10 mouse cellular contexts compared by ENCODE assay signal in the genomic region with DNA sequence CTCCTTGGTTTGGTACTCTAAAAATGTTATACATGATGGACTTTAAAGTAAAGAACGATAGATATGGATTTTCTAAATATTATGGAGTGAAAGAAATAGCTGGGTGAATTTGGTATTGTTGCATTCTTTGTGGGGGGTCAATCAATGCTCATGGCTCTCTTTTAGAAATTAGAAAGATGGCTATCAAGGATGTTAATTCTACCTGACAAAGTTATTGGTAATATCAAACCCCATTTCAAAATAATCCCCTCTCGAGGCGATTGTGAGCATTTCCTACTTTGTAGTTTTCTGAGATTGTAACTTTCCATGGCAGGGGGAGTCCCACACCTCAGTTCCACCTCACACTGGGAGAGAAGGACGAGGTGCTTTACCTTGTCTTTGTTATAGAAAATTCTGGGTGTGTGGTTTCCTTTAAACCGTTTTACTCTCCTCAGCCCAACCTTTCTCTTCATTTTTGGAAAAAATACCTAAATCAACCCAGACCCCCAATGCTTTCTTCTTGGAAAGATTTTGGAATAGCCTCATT.
DNase-seq lines count a peak whose midpoint lies in the region; ATAC-seq and TF ChIP-seq lines count a peak whose summit lies in the region.
"Had no signal": no experiment of that assay in that cellular context is flagged by ENCODE, and none has a peak within 500 bp of the region (broad histone marks: within the 10 kb centered on the region; RNA-seq: fewer than 3 reads in every experiment).

No protein-coding gene starts in this region.

- H3K9ac ChIP-seq in liver, embryonic 11.5 days (ENCODE audit: low read depth, low read length) = peak overlapping the region; percentile 56
- no peak overlapping the region for H3K9ac ChIP-seq in liver, postnatal 0 days (replicated peaks)
- peak overlapping the region; percentile 65 for H3K9ac ChIP-seq in intestine, embryonic 16.5 days (ENCODE audit: low read depth, low read length)

- no peak for TF ChIP-seq EP300 in liver, postnatal 0 days (IDR thresholded peaks at IDR 0.05; ENCODE audit: low read depth)

- no peak for TF ChIP-seq POLR2A in olfactory bulb, adult 2 months (IDR thresholded peaks at IDR 0.05; ENCODE audit: insufficient read depth, low read depth, low read length)

- TF ChIP-seq CTCF in liver, postnatal 0 days (IDR thresholded peaks at IDR 0.05; ENCODE audit: low read depth) = no peak
- no peak for TF ChIP-seq CTCF in olfactory bulb, adult 2 months (IDR thresholded peaks at IDR 0.05; ENCODE audit: insufficient read depth, low read depth, low read length)

- WGBS in liver, embryonic 11.5 days = 43% methylated on average over 5 of the region's 5 CpGs
- WGBS in liver, postnatal 0 days (ENCODE audit: insufficient replicate concordance) = 63% methylated on average over 5 of the region's 5 CpGs
- WGBS in forebrain, embryonic 10.5 days = 54% methylated on average over 5 of the region's 5 CpGs
- 37% methylated on average over 5 of the region's 5 CpGs for WGBS in intestine, embryonic 16.5 days
- 28% methylated on average over 5 of the region's 5 CpGs for WGBS in olfactory bulb, adult 2 months

- H3K27me3 ChIP-seq in liver, embryonic 11.5 days (replicated peaks; ENCODE audit: control insufficient read depth, insufficient read depth, low read length) = peaks cover 3% of the 10 kb centered on the region; the same call in 1 of the 2 replicates
- H3K27me3 ChIP-seq in liver, postnatal 0 days (ENCODE audit: insufficient read depth, low read length) = peaks cover 24% of the 10 kb centered on the region; the same call in 1 of the 2 replicates
- H3K27me3 ChIP-seq in forebrain, embryonic 10.5 days (ENCODE audit: poor library complexity, severe bottlenecking) = no peaks in the 10 kb centered on the region
- H3K27me3 ChIP-seq in intestine, embryonic 16.5 days (replicated peaks; ENCODE audit: control insufficient read depth, insufficient read depth, low read length) = no peaks in the 10 kb centered on the region

- no peaks in the 10 kb centered on the region for H3K9me3 ChIP-seq in liver, embryonic 11.5 days (ENCODE audit: control insufficient read depth, low read length)
- no peaks in the 10 kb centered on the region for H3K9me3 ChIP-seq in liver, postnatal 0 days (ENCODE audit: low read length)
- H3K9me3 ChIP-seq in forebrain, embryonic 10.5 days = no peaks in the 10 kb centered on the region
- no peaks in the 10 kb centered on the region for H3K9me3 ChIP-seq in intestine, embryonic 16.5 days (ENCODE audit: control insufficient read depth, low read length)
- H3K9me3 ChIP-seq: megakaryocyte, embryonic 14.5 days had no signal

- peak overlapping the region; percentile 54 for H3K4me2 ChIP-seq in liver, embryonic 11.5 days
- no peak overlapping the region for H3K4me2 ChIP-seq in liver, postnatal 0 days (ENCODE audit: low read depth, low read length)
- peak overlapping the region; percentile 51 for H3K4me2 ChIP-seq in intestine, embryonic 16.5 days (ENCODE audit: low read depth, low read length)

- peak overlapping the region; percentile 64; the same call in 1 of the 2 replicates for H3K27ac ChIP-seq in liver, embryonic 11.5 days (ENCODE audit: low read depth, low read length)
- no peak overlapping the region for H3K27ac ChIP-seq in liver, postnatal 0 days (ENCODE audit: low read depth)
- peak overlapping the region; percentile 89 for H3K27ac ChIP-seq in forebrain, embryonic 10.5 days
- H3K27ac ChIP-seq in intestine, embryonic 16.5 days (ENCODE audit: low read length) = peak overlapping the region; percentile 57; the same call in 1 of the 2 replicates
- peak overlapping the region; percentile 55; the same call in 1 of the 2 replicates for H3K27ac ChIP-seq in olfactory bulb, adult 2 months (ENCODE audit: insufficient read depth, low read depth, low read length)

- H3K4me1 ChIP-seq in liver, embryonic 11.5 days (replicated peaks; ENCODE audit: control insufficient read depth, insufficient read depth, low read length) = no peaks in the 10 kb centered on the region
- H3K4me1 ChIP-seq in liver, postnatal 0 days (ENCODE audit: insufficient read depth) = no peaks in the 10 kb centered on the region
- peaks cover 80% of the 10 kb centered on the region for H3K4me1 ChIP-seq in forebrain, embryonic 10.5 days
- H3K4me1 ChIP-seq in intestine, embryonic 16.5 days (ENCODE audit: control insufficient read depth, insufficient read depth, low read length) = peaks cover 3% of the 10 kb centered on the region
- peaks cover 7% of the 10 kb centered on the region for H3K4me1 ChIP-seq in olfactory bulb, adult 2 months (ENCODE audit: control insufficient read depth, insufficient read depth, low read length)
- H3K4me1 ChIP-seq: megakaryocyte, embryonic 14.5 days had no signal

- peak overlapping the region; percentile 38 for H3K4me3 ChIP-seq in liver, embryonic 11.5 days (ENCODE audit: low read depth, low read length)
- H3K4me3 ChIP-seq in liver, postnatal 0 days (ENCODE audit: low read depth, low read length) = no peak overlapping the region
- H3K4me3 ChIP-seq in forebrain, embryonic 10.5 days = peak overlapping the region; percentile 60
- H3K4me3 ChIP-seq in intestine, embryonic 16.5 days (ENCODE audit: low read length) = peak overlapping the region; percentile 40
- no peak overlapping the region for H3K4me3 ChIP-seq in olfactory bulb, adult 2 months (ENCODE audit: insufficient read depth, low read depth, low read length)
- H3K4me3 ChIP-seq: megakaryocyte, embryonic 14.5 days had no signal

- no peak for DNase-seq in liver, embryonic 11.5 days (ENCODE audit: low spot score)
- DNase-seq in liver, postnatal 0 days = no peak
- no peak for DNase-seq in forebrain, embryonic 10.5 days (ENCODE audit: extremely low spot score, low spot score)
- DNase-seq in layer of hippocampus, adult 11-12 months (ENCODE audit: low spot score) = no peak
- no peak for DNase-seq in frontal cortex, adult 2 months (ENCODE audit: extremely low spot score in 1 of 2, low spot score in 1 of 2)
- DNase-seq: cerebellum, adult 2 months; kidney, postnatal 36 days had no signal

- no peak for ATAC-seq in liver, embryonic 11.5 days (replicated peaks; ENCODE audit: low FRiP score)
- ATAC-seq in liver, postnatal 0 days = no peak
- no peak for ATAC-seq in intestine, embryonic 16.5 days

- H3K36me3 ChIP-seq in liver, embryonic 11.5 days (ENCODE audit: control insufficient read depth, insufficient read depth, low read length) = no peaks in the 10 kb centered on the region
- no peaks in the 10 kb centered on the region for H3K36me3 ChIP-seq in liver, postnatal 0 days (replicated peaks; ENCODE audit: insufficient read depth, low read length)
- H3K36me3 ChIP-seq in forebrain, embryonic 10.5 days (replicated peaks) = peaks cover 23% of the 10 kb centered on the region
- H3K36me3 ChIP-seq in intestine, embryonic 16.5 days (ENCODE audit: control insufficient read depth, insufficient read depth, low read length) = no peaks in the 10 kb centered on the region

Comparison
In these comparisons a context has a peak if more than half of its experiments do, and no peak if none do; other contexts are left out.
1. H3K4me3 ChIP-seq: peak in liver, embryonic 11.5 days (single experiment), forebrain, embryonic 10.5 days (single experiment) and intestine, embryonic 16.5 days (single experiment); none in liver, postnatal 0 days (single experiment) and olfactory bulb, adult 2 months (single experiment).